Mouse (Mus musculus) testis, adult 2 months (tissue): Measurements from ENCODE around the gene Ank. TPM values are rescaled to one million over a fixed set of nuclear protein-coding genes. Genes with fewer than 3 reads are reported as not detected.

ENCODE experiments used
- H3K27ac ChIP-seq: fragments of 200-500 bp; 2 replicates; pipeline ENCODE4 v1.5.1; 2012; ENCODE audit warnings: low read depth, low read length; ENCODE audit not compliant: control insufficient read depth, insufficient read depth
- H3K27me3 ChIP-seq: fragments of 200-500 bp; 2 replicates; pipeline ENCODE4 v1.6.1; 2012; ENCODE audit warnings: mild to moderate bottlenecking, low read length, moderate library complexity; ENCODE audit not compliant: control insufficient read depth, insufficient read depth
- H3K36me3 ChIP-seq: fragments of 200-500 bp; 2 replicates; pipeline ENCODE4 v1.6.1; 2012; ENCODE audit warnings: mild to moderate bottlenecking, low read length; ENCODE audit not compliant: control insufficient read depth, insufficient read depth
- H3K4me1 ChIP-seq: fragments of 200-500 bp; 2 replicates; pipeline ENCODE4 v1.6.1; 2012; ENCODE audit warnings: low read length; ENCODE audit not compliant: control insufficient read depth, insufficient read depth
- H3K4me3 ChIP-seq: fragments of 200-500 bp; 2 replicates; pipeline ENCODE4 v1.5.1; 2012; ENCODE audit warnings: low read depth, mild to moderate bottlenecking, low read length, moderate library complexity, mixed read lengths; ENCODE audit not compliant: control insufficient read depth
- CTCF ChIP-seq: fragments of 200-500 bp; IDR thresholded peaks from 2 replicates; pipeline ENCODE4 v1.5.1; 2012; ENCODE audit warnings: low read depth, mild to moderate bottlenecking, inconsistent platforms, low read length, moderate library complexity; ENCODE audit not compliant: control insufficient read depth, insufficient read depth, insufficient replicate concordance
- POLR2A ChIP-seq: fragments of 200-500 bp; IDR thresholded peaks from 2 replicates; pipeline ENCODE4 v1.6.1; 2012; ENCODE audit warnings: low read depth, mild to moderate bottlenecking, inconsistent platforms, low read length, moderate library complexity; ENCODE audit not compliant: control insufficient read depth
- polyA plus RNA-seq: library from polyadenylated mRNA; depleted of rRNA; stranded (reverse); fragments of >200 nt; gene quantifications from 2 replicates; pipeline ENCODE4 v1.2.3, GENCODE M21; 2012

Gene Ank
- polyA plus RNA-seq, 1 experiment: 9.1 TPM

DNA sequence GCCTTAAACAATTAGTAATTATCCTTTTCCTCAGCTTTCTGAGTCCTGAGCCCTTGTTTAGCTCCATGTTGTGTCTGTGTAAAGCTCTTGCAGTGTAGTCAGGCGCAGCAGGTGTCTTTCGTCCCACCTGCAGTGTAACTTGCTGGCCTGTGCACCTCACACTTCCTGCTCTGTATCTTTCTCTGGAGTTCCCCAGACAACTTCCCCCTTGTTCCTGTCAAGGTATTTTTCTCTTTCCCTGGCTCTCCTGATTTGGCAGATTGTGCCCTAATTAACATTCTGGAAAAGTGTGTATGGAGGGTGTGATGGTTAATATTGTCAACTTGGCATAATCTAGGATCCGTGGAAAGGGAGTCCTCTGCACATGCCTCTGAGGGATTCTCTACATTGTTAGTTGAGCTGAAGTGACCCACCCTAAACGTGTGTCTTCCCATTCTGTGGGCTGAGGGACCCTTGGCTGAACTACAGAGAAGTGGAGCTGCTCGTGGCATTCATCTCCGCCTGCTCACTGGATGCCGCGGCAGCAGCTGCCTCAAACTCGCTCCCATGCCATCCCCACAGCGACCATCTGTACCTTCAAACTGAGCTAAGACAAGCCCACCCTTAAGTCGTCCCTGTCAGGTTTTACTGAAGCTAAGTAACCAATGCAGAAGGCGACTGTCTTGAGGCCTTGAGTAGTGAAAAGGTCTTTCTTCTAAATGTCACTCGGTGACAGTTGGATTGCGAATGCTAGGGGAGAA lies 121.8 kb downstream of the Ank start:
- H3K36me3 ChIP-seq: no peaks in the 10 kb centered on the region
- H3K4me1 ChIP-seq: no peaks in the 10 kb centered on the region
- TF ChIP-seq CTCF (no peak), POLR2A (no peak)
- H3K27me3 ChIP-seq: no peaks in the 10 kb centered on the region
- H3K4me3 ChIP-seq: no peak overlapping the region
- H3K27ac ChIP-seq: no peak overlapping the region

DNA sequence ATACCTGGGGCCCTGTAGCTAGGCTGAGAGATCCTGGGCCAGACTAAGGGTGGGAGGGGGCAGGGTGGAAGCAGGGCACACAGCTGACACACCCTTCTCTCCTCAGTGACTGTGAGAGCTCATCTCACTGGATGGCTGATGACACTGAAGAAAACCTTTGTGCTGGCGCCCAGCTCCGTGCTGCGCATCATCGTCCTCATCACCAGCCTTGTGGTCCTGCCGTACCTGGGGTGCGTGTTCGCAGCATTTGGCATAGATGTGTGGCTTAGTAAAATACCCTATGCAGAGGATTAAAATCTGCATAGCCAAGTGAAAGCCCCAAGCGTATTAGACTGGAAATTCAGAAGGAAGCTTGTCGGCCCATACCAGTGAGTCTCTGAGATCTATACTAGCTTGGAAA lies 124.3 kb downstream of the Ank start:
- Histone ChIP-seq H3K4me3 (no peak overlapping the region), H3K27ac (no peak overlapping the region), H3K4me1 (no peaks in the 10 kb centered on the region), H3K36me3 (no peaks in the 10 kb centered on the region; the same call in 1 of the 2 replicates), H3K27me3 (no peaks in the 10 kb centered on the region)
- TF ChIP-seq CTCF: no peak
- TF ChIP-seq POLR2A: no peak

DNA sequence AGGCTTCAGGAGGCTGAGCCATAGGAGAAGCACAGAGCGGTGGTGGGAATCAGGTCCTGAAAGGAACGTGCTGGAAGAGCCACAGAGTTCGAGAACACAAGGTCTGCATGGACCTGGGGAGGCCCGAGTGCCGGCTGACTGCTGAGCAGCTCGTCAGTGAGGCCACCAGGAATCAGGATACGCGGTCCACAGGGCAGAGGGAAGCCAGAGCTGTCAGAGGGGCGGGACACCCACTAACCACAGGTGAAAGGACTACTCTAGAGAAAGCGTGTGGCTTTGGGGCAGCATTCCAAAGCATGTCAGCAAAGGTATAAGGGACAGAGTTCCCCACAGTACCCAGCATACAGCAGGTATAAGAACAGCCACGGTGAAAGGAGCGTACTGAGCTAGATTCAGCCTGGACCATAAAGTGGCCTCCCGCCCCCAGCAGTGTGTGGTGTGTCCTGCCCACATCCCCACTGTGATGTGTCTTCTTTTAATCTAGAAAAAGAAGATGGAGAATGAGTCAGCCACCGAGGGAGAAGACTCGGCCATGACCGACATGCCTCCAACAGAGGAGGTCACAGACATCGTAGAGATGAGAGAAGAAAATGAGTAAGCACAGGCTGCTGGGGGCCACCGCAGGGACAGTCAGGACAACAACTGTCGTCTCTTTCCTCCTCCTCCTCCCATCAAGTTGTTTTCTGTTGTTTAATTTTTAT lies 126.3 kb downstream of the Ank start:
- no peak for TF ChIP-seq POLR2A
- no peaks in the 10 kb centered on the region for H3K27me3 ChIP-seq
- H3K4me3 ChIP-seq: no peak overlapping the region
- H3K4me1 ChIP-seq: no peaks in the 10 kb centered on the region
- H3K27ac ChIP-seq: no peak overlapping the region
- no peaks in the 10 kb centered on the region; the same call in 1 of the 2 replicates for H3K36me3 ChIP-seq

DNA sequence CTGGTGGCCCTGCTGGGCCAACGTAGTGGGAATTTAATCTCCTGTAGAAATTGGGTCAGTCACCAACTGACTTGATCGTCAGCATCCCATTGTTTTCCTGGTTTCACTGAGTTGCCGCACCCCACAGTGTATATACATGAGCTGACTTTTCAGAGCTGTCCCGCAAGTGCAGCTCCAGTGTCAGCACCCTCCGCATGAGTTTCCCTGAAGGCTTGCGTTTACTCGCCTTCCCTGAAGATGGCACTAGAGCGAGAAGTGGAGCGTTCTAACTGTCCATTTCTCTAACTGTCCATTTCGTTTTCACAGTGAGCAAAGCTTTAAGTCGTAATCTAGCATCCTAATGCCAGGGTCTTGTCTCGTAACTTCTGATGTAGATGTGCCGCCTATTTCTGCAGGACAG lies 127.2 kb downstream of the Ank start:
- TF ChIP-seq CTCF (no peak), POLR2A (no peak)
- Histone ChIP-seq H3K36me3 (no peaks in the 10 kb centered on the region; the same call in 1 of the 2 replicates), H3K27ac (no peak overlapping the region), H3K4me3 (no peak overlapping the region), H3K27me3 (no peaks in the 10 kb centered on the region), H3K4me1 (no peaks in the 10 kb centered on the region)

DNA sequence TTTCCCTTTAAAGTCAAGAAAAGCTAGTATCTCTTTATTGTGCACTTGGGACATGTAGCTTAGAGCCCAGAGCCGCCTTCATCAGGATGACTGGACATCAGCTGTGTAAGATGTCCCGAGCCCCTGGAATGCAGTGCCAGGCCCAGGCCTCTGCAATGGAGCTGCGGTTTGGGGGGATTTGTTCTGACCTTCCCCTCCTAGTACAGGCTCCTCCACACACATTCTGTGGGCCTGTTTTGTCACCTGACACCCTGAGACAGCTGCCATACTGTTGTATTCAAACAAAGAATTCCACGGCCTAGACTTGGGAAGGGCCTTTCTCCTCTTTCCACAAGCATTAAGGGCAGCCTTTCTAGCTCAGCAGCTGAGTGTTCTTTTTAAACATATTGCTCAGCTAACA lies 128.5 kb downstream of the Ank start:
- Histone ChIP-seq H3K4me1 (no peaks in the 10 kb centered on the region), H3K36me3 (no peaks in the 10 kb centered on the region; the same call in 1 of the 2 replicates), H3K27ac (no peak overlapping the region), H3K4me3 (no peak overlapping the region), H3K27me3 (no peaks in the 10 kb centered on the region)
- no peak for TF ChIP-seq CTCF
- TF ChIP-seq POLR2A: no peak

DNA sequence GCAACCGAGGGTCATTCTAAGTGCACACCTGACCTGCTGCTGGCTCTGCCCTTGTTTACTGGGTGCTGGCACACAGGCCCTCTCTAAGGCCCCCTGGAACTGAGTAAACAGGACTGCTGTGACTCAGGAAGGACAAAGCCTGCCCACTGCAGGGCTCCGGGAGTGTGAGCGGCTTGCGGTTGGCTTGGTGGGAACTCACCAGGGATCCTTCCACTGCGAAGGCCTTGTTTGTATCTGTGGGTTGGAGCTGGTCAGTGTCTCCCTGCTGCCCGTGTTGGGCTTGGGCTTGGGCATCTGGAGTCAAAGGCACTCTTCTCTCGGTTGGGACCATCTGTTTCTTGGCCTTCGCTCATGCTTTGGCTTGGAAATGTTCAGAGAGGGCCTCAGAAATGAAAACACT lies 129.1 kb downstream of the Ank start:
- Histone ChIP-seq H3K27me3 (no peaks in the 10 kb centered on the region), H3K36me3 (no peaks in the 10 kb centered on the region; the same call in 1 of the 2 replicates), H3K27ac (no peak overlapping the region), H3K4me1 (no peaks in the 10 kb centered on the region), H3K4me3 (no peak overlapping the region)
- no peak for TF ChIP-seq POLR2A
- TF ChIP-seq CTCF: no peak

DNA sequence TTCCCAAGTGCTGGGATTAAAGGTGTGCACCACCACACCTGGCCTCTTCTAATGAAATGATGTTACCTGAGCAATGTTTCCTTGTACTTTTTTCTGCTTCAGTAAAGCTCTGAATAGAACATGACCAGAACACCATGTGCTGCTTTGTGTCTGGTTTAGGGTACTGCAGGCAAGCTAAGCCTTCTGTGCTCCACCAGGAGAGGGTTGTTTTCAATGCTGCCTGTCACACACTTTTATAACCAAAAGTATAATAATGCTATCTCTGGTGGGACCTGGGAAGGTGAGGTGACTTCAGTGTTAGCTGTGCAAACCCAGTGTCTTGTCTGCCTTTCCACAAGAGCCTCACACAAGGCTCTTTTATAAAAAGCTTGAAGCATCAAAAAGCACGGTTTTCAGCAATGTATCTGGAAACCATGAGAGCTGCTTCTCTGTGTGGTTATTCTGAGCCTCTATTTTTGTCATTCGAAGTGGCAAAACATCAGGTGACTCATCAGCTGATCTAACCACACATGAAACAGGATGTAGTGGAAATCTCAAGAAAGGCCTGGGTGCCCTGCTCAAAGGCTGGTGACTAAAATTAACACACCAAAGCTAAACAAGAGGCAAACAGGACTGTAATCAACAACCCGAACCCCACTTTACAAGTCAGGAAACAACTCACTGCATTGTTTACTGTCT lies 130.1 kb downstream of the Ank start:
- Histone ChIP-seq H3K27me3 (no peaks in the 10 kb centered on the region), H3K27ac (no peak overlapping the region), H3K4me1 (no peaks in the 10 kb centered on the region), H3K36me3 (no peaks in the 10 kb centered on the region; the same call in 1 of the 2 replicates), H3K4me3 (no peak overlapping the region)
- TF ChIP-seq CTCF (no peak), POLR2A (no peak)
